Mouse (Mus musculus): ENCODE results near the gene Csnk2b. TPM values are rescaled to one million over a fixed set of nuclear protein-coding genes. Genes with fewer than 3 reads are reported as not detected.
"Not testable (repeated sequence)": the region's sequence is repeated elsewhere in the genome, so short reads cannot be mapped to it uniquely, and the experiment has no call there.

The Csnk2b gene
- total RNA-seq, 2 experiments from 2014 or later = 179 to 181 TPM

DNA sequence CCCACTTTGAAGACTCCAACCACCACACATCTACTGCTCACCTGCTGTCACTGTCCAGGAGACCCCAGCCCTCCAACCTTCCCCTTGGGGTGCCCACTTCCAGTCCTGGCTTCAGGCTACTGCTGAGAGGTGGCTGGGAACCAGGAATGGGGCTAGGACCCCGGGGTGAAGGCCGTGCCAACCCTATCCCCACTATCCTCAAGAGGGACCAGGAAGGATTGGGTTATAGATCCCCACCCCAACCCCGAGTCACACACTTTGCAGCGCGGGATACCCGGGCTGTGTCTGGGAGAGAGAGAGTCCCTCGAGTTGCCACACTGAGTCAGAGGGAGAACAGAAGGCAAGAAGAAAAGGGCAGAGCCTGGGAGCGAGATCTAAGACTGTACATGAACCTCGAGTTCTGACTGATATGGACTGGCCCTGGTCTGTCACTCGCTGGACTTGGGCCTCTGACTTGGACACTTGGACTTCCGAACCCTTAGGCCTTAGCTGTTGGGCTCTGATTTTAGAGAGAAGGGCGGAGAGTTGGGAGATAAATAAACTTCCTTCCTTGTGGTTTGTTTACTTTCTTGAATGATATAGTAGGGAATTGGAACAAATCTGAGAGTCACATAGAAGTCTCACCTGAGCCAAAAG is 2.5 kb upstream of the Csnk2b start:
- not testable (repeated sequence) for DNase-seq (ENCODE audit: extremely low spot score in 1 of 2, low spot score in 1 of 2)

DNA sequence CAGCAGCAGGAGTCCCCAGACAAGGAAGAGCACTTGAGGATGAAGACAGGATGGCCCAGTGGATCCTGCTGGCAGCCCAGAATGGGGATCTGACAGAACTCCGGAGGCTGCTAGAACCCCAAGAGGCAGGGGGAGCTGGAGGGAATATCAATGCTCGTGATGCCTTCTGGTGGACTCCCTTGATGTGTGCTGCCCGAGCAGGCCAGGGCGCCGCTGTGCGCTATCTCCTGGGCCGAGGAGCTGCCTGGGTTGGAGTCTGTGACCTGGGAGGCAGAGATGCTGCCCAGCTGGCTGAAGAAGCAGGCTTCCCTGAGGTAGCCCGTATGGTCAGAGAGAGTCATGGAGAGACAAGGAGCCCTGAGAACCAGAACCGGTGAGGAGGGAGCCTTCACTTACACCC is 1.4 kb upstream of the Csnk2b start:
- not testable (repeated sequence) for DNase-seq (ENCODE audit: extremely low spot score in 1 of 2, low spot score in 1 of 2)

DNA sequence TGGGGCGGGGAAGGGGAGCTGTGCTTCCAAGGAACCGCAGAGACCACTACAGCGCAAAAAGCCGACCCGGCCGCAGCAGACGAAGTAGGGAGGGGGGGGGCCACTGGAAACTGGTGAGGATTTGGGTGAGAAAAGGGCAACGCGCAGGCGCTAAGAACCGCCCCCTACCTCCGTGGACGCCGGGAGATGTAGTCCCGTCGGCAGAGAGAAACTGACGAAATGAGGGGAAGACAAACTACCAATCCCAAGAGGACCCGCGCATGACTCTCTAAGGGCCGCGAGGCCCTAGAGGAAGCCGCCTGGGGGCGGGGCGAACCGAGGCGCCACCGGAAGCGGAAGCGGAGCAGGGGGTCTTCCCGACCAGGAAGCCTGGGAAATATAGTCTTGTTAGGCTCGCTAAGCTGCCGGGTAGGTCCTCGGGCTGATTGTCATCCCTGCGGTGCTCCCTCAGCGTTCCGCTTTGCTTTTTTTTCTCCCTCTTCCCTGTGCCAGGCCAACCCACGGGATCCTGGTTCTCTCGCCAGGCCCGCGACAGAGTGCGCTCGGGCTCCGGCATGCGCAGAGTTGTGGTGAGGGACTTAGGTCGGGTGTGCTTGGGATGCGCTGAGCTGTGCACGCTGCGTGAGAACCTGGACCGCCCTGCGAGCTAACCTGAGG is 582 bp downstream of the Csnk2b start, which contains the start of gene Gpank1:
Gene Gpank1, plus strand, starts transcription at position 313 of the 657 bp plus-strand sequence.
- peak; percentile 87 to 92 for DNase-seq (ENCODE audit: extremely low spot score in 1 of 2, low spot score in 1 of 2)

DNA sequence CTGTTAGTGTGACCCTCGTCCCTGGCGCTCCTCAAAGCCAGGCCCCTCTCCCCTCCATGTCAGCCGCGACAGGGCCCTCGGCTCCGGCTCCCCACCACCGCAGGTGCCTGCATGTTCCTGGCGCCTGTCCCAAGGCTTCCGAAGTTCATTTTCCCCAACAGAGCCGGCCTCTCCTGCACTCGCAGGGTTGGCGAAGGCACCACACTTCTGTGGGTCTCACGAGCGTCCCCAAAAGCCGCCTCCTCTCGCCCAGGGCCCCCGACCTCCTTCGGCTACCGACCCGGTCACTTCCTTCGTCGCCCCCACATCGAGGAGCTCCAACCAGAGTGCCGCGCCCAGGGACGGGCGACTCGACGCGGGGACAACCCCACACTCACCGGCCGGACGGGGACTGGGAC is 1.1 kb downstream of the Csnk2b start:
- DNase-seq (ENCODE audit: extremely low spot score in 1 of 2, low spot score in 1 of 2) = peak in 1 of 2 experiments; percentile 15

DNA sequence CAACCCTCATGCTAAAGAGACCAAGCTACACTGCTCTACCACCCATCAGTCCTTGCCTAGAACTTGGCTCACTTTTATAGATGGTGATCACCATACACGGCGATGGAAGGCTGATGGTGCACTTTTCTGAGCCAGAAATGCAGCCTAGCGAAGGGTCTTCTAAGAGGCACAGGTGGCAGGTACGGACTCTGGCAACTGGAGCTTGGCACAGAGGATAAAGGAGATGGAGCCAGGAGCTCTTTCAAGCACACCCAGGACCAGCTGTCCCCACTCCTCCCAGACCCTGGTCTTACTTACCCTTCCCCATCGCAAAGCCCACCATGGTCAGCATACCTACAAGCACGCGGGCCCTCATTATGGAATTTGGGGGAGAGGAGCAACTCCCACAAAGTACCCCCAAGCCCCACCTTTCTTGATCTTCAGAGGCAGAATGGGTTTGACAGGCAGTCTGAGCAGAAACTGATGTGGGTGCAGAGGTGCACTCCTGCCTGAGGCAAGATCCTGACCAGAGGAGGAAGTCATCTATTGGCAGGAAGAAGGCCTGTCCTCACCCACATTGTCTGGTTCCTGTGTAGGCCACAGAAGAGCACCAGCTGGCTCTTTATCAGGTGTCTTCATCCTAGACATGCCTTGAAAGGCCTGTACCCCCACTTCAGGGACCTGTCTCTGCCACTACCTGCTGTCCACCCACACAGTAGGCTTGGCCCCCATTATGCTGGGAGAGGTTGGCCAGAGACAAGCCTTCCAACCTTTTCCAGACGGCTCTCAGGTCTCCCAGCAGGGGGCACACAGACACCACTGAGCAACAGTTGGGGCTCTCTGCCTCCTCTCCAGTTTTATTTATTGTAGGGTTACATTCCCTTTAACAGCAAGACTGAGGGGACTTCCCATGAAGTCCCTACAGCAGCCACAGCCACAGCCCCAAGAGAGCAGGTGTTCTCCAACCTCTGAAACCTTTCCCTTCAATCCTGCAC is 6.5 kb downstream of the Csnk2b start, which contains the start of gene Ly6g5b:
Gene Ly6g5b, minus strand, starts transcription at position 383 of the 974 bp plus-strand sequence.
- no peak for DNase-seq (ENCODE audit: extremely low spot score in 1 of 2, low spot score in 1 of 2)

DNA sequence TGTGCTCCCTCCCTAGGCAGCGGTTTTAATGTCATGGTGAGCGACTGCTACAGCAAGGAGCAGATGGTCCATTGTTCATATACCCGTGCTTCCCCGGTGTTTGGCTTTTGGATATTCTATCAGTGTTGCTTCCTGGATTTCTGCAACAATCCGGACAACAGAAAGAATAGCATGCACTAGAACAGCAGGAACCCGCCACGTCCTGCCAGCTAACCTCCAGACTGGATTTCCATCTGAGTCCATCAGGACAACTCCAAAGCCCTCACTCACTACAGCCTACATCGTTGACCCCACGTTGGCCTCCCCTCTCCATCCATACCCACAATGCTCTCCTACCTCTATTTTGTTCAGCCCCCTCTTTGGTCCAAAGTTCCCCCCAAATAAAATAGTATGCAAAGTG is 10.1 kb downstream of the Csnk2b start:
- DNase-seq (ENCODE audit: extremely low spot score in 1 of 2, low spot score in 1 of 2) = no peak

DNA sequence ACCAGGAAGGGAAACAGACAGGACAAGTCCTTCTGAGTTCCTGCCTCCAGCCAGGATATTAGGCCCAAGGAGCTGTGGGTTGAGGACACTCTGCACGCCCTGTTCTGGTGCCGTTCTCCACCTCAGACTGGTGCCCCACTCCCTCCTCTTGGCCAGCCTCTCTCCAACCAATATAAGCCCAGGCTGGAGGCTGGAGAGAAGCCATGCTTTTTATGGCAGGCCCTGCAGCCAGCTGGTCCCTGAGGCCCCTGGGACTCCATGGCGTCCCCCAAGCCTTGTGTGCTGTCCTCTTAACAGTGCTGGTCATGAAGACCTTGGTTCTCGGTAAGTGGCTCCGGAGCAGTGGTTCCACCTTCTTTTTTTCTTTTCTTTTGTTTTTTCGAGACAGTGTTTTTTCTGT is 13.8 kb downstream of the Csnk2b start, which contains the start of gene Ly6g5c:
Gene Ly6g5c, plus strand, starts transcription at position 183 of the 400 bp plus-strand sequence.
- no peak for DNase-seq (ENCODE audit: extremely low spot score in 1 of 2, low spot score in 1 of 2)

DNA sequence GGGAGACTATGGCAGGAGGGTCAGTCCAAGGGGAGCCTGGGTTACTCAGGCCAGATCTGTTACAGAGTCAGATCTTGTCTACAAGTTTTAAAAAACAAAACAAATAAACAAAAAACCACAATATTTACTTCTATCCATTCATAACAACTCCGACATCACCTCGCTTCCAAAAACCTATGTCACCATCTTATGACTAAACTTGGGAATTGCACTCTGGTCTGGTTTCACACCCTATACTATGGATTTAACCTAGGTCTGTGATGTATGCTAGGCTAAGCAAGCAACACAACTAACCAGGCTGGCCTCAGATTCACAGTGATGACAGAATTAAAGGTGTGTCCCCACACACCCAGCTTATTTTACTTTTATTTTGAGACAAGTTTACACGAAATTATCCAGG is 15.3 kb downstream of the Csnk2b start:
- DNase-seq (ENCODE audit: extremely low spot score in 1 of 2, low spot score in 1 of 2) = no peak

DNA sequence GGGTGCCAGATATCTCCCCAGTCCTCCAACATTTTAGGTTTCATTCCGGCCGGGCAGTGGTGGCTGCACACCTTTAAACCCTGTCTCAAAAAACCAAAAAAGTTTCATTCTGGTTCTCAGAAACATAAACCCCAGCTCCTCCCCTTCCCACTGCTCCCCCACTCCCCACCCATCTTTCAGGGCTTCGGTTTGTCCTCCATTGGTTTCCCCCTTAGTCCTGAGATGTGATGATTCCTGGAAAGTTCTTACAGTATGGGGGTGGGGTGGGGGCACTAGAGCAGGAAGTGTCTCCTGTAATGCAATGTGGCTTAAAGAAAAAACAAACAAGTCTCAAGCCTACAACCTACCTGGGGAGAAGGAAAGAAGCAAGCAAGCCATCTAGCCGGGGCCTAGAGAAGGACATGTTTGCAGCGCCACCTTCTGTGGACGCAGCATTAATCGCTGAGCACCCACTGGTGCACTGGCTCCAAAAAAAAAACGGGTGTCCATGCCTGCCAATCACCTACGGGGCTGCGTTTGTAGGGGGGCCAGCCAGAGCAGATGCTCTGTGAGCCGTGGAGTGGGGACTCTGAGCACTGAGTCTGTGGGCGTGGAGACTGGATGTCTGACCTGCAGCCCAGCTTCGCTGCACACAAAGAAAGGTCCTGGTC is 16.0 kb downstream of the Csnk2b start:
- DNase-seq (ENCODE audit: extremely low spot score in 1 of 2, low spot score in 1 of 2) = peak in 1 of 2 experiments; percentile 34

DNA sequence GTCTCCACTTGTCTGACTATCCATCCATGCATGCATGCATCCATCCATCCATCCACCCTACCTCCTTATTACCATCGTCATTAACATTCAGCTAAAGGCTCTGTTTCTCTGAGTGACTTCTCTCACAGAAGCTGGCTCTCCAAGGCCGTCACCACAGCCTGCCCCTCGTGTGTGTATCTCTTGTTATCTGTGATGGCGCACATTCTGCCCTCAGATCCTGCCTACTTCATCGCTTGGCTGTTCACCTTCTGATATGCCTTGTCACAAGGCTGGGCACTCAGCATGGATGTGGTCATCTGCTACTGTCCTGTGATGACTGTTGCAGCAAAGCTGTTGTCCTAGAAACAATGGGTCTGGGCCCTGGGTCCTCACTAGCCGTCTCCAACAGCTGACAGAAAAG is 17.1 kb downstream of the Csnk2b start:
- no peak for DNase-seq (ENCODE audit: extremely low spot score in 1 of 2, low spot score in 1 of 2)

DNA sequence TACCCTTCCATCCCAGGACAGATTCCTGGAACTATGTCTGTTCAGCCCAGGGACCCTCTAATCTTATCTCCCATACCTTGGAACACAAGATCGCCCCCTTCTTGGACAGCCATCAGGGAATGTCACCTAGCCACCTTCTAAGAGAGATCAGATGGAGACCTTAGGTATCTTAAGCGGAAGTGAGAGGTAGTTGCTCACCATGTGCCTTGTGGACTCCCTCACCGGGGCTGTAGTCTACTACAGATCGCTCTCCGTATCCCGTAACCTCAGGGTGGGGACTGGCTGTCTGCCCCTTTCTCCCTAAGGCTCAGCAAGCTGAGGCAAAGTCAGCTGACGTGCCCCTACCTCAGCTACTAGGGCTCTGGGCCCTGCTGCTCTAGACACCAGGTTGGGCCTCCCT is 17.8 kb downstream of the Csnk2b start:
- no peak for DNase-seq (ENCODE audit: extremely low spot score in 1 of 2, low spot score in 1 of 2)

DNA sequence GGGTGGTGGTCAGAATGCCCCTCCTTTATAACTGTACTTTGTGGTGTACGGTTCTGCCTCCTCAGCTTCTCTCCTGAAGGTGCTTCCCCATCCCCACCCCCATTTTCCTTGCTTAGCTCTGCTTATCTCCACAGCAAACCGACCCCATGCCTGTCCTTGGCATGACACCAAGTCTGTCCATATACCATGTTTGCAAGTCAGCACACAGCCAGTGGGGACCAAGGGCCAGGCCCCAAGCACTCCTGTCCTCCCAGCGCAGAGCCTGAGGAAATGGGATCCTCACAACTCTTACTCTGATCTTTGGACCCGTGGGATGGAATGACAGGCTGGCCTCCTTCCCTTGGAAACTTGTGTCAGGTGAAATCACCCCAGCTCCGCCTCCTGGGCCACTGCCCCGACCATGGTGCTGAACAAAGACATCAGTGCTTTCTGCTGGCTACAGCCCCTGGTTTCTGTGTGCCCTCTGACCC is 18.6 kb downstream of the Csnk2b start:
- DNase-seq (ENCODE audit: extremely low spot score in 1 of 2, low spot score in 1 of 2) = no peak

DNA sequence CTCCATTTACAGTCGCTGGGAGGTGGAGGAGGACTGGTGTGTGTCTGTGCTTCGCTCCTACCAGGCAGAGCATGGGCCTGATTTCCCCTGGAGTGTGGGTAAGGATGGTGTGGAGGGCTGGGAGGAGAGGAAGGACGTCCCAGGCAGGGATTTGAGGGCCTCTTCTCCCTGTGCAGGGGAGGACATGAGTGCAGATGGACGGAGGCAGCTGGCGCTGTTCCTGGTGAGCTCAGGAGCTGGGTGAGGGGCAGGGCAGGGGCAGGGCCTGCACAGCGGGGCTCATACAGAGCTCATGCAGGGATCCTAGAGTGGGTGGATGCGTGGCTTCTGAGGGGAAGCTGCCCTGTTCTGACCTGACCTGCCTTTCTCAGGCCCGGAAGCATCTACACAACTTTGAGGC is 19.6 kb downstream of the Csnk2b start:
- DNase-seq (ENCODE audit: extremely low spot score in 1 of 2, low spot score in 1 of 2) = no peak

DNA sequence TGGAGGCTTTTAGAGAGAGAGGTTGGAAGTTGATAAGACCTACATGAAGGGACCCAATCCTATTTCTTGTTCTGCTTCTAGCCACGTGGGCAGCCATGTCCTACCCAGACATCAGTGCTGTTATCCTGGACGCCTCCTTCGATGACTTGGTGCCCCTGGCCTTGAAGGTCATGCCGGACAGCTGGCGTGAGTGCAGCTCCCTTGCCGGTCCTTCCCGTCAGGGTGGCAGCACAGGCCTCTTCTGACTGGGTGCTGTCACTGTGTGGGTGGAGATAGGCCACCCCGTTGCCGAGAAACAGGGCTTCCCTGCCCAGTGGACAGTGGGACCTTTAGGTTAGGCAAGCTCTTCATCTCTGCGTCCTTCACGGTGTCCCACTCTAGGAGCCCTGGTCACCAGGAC is 20.7 kb downstream of the Csnk2b start:
- DNase-seq (ENCODE audit: extremely low spot score in 1 of 2, low spot score in 1 of 2) = no peak

DNA sequence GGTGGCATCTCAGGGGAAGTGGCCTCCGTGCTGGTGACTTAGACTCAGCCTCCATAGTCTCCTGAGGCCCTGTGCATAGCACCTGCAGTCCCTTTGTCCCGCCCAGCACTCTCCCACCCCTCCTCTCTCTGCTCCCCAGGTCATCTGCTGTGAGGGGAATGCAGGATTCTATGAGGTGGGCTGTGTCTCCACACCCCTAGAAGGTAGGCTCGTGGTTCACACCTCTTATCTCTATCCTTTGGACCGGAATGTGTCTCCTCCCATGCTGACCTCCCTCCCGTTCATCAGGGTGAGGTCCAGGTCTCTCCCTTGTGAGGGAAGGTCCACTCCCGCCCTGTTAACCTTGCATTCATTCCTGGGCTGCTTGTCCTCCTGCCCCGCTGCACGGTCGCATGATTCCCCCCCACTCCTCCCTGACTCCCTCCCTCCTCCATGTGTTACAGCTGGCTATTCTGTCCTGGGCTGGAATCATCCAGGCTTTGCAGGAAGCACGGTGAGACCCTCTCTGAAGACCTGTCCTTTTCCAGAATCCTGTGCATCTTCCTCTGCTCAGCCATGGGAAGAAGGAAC is 21.6 kb downstream of the Csnk2b start:
- no peak for DNase-seq (ENCODE audit: extremely low spot score in 1 of 2, low spot score in 1 of 2)

DNA sequence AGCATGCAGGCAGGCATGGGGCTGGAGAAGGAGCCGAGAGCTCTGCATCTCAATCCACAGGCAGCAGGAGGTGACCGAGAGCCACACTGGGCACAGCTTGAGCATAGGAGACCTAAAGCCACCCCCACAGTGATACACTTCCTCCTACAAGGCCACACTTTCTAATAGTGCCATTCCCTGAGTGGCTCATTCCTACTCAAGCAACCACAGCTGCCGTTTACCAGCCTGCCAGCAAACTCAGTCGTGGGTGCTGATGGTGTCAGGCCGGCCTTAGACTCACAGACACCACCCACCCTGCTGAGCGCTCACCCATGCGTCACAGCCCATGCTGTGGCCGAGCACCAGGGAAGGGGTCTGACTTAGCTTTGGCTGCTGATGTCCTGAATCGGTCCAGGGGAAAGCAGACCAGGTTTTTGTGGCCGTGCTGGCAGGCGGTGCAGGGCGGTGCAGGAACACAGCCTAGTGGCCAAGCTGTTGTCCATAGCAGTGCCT is 24.6 kb downstream of the Csnk2b start:
- no peak for DNase-seq (ENCODE audit: extremely low spot score in 1 of 2, low spot score in 1 of 2)

DNA sequence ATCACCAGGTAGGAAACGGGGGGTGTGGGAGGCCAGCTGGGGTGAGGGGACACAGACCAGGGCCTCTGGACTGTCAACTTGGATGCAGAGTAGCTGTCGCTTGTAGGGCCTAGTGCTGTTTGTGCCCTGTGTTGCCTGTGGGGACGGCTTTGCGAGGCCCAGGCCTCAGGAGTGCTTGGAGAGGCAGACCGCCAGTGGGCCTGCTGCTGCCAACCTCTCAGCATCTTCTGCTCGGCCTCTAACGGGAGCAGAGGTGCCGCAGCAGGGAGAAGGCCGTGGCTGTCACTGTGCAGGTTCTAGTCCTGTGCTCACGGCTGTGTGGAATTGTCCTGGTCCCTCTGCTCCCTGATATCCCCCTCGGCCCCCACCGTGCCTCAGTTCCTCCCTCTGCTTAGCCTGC is 25.3 kb downstream of the Csnk2b start:
- DNase-seq (ENCODE audit: extremely low spot score in 1 of 2, low spot score in 1 of 2) = no peak

DNA sequence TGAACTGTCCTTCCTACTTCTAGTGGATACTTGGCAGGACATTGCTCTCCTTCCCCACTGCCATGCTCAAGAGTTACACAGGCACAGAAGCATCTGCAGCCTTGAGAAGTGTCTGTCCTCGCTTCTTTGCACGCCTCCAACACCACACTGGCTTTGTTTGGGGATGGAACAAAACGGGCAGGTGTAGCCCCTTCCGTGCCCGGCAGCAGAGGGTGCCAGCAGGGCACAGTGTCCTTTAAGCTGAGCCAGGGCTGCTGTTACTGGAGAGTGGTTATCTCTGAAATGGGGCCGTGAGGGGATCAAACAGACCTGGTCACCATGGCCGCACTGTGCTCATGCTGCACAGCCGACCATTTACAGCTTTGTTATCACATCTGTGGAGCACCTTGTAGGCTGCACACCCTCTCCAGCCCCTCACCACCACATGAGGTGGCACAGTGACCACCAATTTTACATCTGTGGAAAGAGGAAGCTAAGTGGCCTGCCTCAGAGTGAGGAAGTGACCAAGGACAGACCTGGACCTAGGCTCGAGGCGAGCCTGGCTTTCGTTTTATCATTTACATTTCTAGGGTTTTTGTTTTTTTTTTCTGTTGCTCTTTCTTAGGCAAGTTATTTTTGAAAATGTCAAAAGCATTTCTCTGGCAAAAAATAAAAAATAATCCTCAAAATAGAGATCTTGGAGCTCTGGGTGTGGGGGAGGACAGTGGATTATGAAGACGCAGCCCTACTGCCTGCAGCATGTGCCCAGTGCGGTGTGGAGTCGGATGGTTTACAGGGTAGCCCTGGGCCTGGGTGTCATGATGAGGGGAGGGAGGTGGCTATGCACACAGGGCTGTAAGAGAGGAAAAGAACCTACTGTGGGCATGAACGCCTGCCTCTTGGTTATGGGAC is 27.1 kb downstream of the Csnk2b start:
- DNase-seq (ENCODE audit: extremely low spot score in 1 of 2, low spot score in 1 of 2) = no peak

Data from layer of hippocampus, postnatal 25 days (tissue).